Mouse (Mus musculus): ENCODE measurements around the gene Col2a1.

DNA sequence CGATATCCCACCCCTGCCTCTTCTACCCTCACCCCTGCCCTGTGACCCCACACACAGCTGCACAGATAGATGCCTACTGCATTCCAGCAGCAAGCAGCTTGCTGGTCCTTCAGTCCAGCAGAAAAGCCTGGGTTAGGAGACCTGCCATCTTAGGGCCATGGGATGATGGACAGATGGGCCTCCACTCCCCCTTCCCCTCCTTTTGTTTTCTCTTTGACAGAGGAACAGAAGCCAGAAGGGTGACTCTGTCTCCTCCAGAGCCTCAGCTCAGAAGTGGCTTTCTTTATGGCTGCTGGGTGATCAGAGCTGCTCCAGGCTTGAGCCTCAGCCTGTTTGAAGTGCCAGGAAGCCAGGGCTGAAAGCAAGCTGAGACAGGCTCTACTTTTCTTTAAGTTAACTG is 15.0 kb downstream of the Col2a1 start:
- TF ChIP-seq CTCF (IDR thresholded peaks at IDR 0.05; ENCODE audit: low read depth) (no peak), EP300 (optimal IDR thresholded peaks at IDR 0.05) (no peak)

Measured in stomach, postnatal 0 days (tissue).